Mouse (Mus musculus): ENCODE measurements around the gene Rbks. TPM values are rescaled to one million over a fixed set of nuclear protein-coding genes. Genes with fewer than 3 reads are reported as not detected.
"Not testable (repeated sequence)": the region's sequence is repeated elsewhere in the genome, so short reads cannot be mapped to it uniquely, and the experiment has no call there.

The Rbks gene
- polyA plus RNA-seq, 1 experiment: 12.3 TPM

DNA sequence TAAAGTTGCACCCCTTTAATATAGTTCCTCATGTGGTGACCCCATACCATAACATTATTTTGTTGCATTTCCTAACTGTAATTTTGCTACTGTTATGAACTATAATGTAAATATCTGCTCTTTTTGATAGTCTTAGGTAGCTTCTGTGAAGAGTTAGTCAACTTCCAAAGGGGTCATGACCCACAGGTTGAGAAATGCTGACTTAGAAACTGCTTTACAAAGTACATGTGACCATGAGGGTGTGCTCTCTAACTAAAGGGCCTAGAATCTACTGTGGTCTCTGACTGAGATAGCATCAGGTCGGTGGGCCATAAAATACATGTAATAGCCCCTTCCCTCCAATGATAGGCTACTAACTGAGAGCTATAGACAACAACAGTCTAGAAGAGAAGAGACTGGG lies 19.4 kb downstream of the Rbks start:
- no peak for DNase-seq (ENCODE audit: low read depth)

DNA sequence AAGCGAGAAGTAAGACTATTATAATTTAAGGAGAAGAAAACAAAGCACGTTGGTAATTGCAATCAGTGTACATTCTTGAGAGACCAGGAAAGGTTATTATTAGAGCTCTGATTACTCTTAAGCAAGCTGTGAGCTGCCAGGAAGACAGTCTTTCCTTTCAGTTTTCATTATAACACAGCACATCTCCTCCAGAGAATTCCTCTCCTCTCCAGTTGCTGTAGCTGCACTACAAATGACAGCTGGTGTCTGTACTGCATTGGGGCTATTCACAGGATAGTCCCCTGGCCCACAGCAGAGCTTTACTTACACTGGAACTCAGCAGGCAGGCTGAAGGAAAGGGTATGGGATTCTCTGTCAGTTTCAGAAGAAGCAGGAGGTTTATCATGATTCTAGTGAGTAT lies 24.0 kb downstream of the Rbks start:
- no peak for DNase-seq (ENCODE audit: low read depth)

DNA sequence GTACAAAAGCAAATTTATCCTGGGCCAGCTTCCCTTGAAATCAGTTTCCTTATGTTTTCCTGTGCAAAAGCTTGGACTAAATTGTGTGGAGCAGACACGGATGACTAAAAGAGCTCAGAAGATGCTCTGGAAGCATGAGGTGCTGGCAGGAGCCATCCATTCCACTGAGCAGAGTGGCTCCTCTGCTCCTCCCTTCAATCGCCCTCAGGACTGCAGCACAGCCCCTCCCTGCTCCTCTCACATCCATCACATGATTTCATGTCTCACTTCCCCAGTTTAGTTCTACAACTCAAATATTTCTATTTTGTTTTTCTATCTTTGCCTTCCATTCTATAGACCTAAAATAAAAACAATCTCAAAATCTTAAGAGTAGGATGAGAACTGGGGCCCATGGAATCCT lies 26.3 kb downstream of the Rbks start:
- no peak for DNase-seq (ENCODE audit: low read depth)

DNA sequence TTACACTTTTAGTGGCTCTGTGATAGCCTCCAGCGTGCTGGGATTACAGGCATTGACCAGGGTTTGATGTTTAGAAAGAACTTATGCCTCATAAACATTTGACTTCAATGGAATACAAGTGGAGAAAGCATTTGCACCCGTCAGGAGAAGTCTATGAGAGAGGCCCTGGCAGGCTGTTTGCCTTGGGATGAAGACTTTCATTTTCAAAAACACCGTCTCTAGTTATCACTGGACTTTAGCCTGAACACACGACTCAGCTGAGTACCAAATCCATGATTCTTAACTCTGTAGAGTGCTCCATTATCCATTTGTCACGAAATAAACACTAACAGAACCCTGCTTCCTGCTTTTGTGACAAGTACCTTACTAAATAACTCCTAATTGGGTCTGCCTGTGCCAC lies 27.4 kb downstream of the Rbks start:
- DNase-seq (ENCODE audit: low read depth): no peak

DNA sequence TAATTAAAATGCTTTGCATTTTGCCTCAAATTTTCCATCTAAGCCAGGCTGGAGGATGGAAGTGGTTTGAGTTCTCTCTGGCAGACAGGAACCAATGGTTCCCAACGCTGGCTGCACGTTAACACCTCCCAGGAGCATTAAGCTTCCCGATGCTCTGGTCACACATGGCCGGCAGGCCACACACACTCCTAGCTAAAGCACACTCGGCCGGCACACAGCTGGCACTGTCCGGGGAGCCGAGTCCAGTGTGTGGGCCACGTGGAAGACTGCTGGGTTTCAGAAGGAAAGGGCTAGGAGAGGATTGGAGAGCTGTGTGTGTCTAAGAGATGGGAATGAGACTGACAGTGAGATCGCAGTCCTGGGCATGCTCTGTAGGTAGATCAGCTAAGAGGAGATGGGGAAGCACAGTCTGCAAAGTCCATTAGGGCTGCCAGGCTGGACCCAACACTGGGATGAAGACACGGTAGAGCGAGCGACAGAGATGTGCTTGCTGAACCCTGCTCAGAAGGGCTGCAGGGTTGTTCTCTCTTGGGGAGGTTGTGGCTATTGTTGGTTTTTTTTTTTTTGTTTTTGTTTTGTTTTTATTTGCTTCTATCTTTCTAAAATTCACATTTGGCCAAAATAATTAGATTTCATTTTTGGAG lies 29.0 kb downstream of the Rbks start:
- no peak for DNase-seq (ENCODE audit: low read depth)

DNA sequence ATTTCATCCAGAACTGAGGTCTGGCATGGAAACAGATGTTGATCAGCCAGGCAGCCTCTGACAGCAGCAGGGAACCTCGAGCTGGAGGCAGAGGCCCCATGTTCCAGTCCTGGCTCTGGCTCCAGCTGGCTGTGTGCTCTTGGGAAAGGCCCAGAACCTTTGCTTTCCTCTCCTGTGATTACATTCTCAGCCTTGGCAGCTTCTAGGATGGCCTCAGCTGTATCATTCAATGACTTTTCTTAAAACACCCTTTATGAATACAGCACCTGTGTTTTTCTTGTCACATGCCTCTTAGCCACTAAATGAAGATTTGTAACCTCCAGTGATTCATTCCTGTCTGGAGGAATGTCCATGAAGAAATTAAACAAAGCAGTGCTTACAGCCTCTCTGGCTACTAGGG lies 31.3 kb downstream of the Rbks start:
- no peak for DNase-seq (ENCODE audit: low read depth)

DNA sequence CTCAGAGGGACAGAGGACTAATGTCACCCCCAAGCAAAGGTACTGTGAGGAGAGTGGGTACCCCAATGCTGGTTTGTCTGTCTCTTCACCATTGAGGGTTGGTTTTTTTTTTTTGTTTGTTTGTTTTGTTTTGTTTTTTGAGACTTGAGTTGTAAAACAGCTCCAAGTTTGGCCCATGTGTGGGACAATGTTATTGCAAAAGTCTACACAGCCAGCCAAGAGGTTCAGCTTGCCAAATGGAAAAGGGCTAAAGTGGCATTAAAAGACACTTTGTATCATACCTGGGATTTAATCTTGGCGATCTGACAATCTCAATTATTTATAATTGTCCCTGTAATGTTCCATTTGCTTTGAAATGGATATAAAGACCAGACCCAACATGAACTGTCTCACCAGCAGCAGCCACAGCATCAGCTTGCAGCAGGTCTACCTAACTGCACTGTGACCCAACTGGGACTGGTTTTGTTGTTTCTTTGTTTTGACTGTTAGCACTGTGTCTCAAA lies 41.7 kb downstream of the Rbks start:
- DNase-seq (ENCODE audit: low read depth): peak; percentile 90

DNA sequence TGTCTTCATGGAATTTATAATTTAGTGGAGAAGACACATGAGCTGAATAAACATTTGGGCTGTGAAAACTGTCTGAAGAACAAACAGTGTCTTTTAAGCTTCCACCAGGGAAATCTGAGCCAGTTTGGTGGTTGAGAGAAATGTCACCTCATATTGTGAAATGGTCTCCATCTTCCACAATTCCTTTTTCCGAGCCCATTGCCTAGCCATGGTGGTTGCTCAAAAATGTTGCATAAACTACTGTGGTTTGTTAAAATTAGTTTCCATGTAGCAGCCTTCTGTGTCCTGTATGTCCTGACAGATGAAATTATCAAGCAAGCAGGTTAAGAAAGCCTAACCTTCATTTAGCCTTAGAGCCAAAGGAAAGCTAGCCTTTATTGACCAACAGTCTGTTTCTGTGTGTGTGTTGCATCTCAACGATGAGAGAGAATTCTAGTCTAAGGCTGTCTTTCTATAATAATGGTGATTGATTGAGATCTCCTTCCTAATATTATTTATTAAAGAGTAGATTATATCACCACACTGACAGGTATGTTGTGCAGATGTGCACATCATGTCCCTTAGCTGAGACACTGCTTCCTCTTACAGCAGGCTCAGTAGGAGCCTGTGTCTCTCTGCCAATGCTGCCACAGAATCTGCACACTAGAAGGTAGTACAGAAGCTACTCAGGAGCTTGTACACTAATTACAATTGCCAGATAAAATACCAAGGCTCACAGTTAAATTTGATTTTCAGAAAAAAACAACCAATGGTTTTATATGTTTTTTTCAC lies 46.7 kb downstream of the Rbks start:
- DNase-seq (ENCODE audit: low read depth): no peak

DNA sequence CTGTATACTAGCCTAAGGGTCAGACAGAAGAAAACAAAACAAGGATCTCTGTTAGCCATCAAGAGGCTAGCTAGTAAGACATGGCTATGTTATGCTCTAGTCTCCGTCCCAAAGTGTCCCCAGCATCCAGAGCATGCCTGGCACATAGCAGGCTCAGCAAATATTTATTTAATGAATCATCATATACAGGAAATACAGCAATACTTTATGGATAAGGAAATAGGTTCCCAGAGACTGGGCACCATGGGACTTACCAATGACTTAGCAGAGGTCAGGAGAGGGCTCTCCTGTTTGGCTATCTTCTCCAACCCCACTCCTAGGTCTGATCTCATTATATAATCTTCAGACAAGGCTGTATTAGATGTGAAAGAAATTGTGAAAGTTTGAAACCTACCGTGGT lies 50.1 kb downstream of the Rbks start:
- no peak for DNase-seq (ENCODE audit: low read depth)

DNA sequence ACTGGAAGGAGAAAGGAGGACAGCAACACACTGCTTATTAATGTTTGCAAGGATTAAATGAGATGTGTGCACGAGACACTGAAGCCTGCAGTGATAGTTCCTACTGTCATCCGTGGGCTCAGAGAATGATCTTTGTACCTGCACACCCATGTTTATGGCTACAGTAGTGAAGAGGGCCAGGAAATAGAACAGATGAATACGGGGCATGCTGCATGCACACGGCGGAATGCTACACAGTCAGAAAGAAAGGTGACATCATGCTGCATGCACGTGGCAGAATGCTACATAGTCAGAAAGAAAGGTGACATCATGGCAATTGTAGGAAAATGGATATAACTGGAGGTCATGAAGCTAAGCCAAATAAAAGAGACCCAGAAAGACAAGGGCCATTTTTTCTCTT lies 50.9 kb downstream of the Rbks start:
- DNase-seq (ENCODE audit: low read depth): no peak

DNA sequence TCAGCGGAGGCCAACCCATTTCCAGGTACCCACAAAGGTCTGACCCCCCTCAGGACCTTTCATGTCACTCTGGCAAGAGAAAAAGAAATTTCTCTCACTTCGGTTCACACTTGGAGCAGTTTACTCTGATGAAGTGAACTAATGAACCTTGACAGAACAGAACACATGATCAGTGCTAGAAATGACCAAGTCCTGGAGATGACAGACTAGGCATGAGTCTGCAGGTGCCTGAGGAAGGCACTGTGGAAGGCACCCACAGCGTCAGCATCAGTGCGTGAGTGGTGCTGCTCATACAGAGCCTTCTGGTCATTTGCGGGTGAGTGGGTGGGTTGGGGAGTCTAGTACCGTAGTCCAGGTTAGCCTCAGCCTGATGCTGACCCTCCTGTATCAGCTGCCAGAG lies 51.6 kb downstream of the Rbks start:
- DNase-seq (ENCODE audit: low read depth): no peak

DNA sequence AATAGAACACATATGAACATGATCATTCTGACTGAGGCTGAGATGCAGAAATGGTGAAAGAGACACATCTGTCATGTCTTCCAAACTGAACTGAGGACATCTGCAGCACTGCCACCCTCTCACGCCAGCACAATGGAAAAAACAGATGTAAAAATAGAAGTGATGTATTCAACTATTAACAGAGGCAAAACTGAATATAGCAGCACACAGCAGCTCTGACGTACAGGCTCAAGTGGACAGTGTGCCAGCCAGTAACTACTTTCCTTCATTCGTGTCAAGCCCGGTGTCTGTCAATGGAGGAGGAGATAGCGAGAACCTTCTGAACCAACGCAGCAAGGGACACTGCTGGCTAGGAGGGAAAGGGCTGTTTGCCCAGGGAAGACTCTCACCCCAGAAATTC lies 52.6 kb downstream of the Rbks start:
- no peak for DNase-seq (ENCODE audit: low read depth)

DNA sequence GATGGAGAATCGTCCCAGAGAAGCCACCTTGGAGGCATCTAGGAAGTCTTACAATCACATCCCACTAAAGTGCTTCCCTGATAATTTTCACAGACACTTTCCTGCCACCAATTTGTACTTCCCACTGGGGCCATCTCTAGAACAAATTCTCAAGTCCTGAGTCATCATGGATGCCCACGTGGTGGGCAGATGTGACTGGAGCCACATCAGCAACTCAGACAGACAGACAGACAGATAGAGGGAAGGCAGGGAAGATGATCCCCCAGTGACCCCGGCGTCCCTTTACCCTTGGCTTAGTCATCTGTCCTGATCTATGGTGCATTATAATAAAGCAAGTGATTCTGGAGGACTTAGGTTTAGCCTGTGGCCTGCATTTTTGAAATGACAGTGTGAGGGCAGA lies 53.2 kb downstream of the Rbks start:
- no peak for DNase-seq (ENCODE audit: low read depth)

DNA sequence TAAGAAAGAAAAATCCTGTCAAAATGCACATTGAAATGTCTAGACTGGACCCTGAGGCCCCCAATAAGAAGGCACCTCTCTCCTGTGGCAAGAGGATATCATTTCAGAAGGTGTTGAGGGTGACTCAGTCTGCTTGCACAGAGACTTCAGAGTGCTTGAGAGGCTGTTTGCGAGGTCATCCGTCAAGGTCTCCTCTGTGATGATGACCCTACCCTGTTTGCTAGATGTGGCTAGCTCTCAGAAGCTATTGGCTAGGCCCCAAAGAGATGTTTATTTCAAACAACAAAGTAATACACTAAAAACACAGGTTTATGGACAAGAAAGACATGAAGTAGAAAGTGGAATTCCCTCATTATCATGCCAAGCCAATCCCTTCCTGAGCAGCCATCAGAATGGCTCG lies 55.1 kb downstream of the Rbks start:
- no peak for DNase-seq (ENCODE audit: low read depth)

DNA sequence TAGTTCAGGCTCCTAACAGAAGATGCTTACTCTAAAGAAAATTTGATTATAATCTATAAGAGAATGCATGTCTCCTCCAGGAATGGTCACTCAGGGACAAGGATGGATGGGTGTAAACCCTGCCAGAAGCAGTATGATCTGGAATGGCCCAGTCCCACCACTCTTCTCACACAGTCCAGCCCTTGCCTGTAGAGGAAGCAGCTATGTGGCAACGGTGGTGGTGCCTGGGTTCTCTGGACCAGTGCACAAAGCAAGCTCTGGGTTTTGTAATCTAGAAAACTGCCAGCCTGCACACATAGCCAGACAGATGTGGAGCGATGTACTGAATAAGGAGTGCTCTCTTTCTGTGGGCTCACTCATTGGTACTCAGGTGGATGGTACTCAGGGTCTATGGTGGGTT lies 56.9 kb downstream of the Rbks start:
- no peak for DNase-seq (ENCODE audit: low read depth)

DNA sequence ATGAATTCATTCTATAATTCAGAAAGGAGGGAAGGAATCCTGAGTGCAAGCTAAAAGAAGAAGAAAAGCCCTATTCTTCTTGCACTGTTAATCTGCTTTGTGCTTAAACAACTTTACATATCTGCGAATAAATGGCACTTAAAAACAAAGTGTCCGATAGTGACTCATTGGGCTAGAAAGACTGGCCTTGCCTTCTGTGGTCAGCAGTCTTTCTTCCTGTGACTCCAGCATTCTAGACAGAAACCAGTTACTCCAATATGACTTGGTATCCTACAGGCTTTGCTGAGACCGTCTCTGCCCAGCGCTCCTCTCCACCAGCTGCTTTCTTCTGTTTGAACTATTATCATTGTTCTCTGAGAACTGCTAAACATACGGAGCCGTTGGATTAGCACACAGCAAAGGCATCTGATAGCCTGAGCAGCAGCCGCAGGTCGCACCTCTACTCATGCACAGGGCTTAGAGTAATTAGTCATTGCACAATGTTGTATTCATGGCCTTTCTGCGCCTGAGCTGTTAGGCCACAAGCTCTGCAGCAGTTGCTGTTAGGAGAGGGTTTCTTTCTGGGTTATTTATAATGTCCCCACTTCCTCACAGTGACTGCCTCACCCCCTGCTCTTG lies 60.7 kb downstream of the Rbks start:
- no peak for DNase-seq (ENCODE audit: low read depth)

DNA sequence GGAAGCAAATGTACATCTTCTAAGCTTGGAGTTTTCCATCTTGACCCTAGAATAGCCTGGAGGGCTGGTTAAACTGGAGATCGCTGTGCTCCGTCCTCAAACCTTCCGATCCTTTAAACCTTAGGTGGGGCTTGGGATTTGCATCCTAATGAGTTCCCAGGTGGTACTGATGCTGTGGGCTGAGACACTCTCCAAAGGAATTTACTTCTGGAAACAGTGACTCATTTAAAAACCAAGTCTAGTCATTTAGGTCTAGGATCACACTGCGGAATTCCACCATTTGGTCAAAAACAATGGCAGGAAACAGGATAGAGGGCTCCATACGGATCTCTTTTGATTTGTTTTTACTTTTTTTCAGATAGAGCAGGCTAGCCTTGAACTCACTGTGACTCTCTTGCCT lies 62.7 kb downstream of the Rbks start:
- no peak for DNase-seq (ENCODE audit: low read depth)

DNA sequence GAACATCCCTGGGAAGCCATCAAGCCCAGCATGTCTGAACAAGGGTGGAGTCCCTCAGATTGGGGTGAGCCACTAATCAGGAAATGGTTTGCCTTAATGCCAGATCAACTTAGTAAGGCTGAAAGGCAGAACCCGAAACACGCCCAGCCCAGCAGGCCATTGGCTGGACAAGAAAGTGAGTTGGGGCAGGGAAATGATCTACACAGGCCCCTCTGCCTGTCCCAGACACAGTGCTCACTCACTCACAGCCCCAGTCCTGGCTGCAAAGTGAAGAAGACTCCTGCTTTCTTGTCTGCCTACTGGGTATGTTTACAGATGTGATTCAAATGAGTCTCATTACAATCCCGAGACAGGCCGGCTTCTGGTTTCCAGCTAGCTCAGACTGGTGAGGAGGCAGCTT lies 63.3 kb downstream of the Rbks start:
- DNase-seq (ENCODE audit: low read depth): no peak

DNA sequence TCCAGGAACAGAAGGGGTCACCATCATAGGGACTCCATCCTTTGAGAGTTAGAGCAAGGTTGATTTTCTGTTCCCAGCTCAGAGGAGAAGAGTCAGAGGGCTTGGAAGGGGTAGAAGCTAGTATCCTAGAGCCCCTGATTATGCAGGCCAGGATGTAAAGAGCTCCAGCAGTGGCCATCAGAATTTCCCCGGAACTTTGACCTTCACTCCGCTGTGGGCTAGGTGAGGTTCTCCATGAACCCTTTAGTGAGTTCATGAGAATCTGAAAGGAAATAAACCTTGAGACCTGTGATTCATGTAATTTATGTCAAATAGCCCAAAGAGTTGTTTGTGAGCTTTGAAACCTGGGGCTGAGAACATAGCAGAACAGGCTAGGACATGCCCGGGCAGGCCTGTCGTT lies 66.3 kb downstream of the Rbks start:
- not testable (repeated sequence) for DNase-seq (ENCODE audit: low read depth)

DNA sequence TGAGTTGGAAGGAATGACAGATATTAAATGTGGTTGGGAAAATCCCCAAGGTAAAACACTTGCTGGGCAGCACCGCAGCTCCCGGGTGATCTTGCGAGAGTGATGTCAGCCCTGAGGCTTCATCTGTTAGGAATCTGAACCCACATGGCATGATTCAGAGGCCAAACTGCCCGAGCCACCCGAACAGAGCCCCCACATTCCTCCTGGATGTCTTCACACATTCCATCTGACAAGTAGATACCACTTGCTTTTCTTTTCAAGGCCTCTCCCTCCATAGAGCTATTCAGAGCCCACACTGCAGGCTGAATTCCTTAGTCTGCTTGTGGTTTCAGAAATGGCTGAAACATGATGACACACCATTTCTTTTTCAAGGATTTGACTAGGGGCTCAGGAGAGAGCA lies 67.4 kb downstream of the Rbks start:
- peak; percentile 13 for DNase-seq (ENCODE audit: low read depth)

DNA sequence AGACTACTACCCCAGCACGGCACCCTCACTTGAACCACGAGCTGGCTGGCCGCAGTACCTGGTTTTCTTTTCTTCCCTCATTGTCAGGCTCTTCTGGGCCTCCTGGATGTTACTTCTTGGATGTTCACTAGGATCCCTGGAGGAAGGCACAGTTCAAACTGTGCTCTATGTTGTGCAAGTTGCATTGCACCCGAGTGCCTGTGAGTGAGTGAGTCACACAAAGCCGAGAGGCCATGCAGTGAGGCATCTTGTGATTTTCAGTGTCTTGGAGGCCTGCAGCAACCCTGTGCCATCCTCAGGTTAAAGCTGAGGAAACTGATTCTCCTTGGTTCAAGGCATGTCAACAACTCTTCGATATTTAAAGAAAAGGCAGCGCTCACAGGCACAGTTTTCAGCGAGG lies 68.9 kb downstream of the Rbks start:
- no peak for DNase-seq (ENCODE audit: low read depth)

DNA sequence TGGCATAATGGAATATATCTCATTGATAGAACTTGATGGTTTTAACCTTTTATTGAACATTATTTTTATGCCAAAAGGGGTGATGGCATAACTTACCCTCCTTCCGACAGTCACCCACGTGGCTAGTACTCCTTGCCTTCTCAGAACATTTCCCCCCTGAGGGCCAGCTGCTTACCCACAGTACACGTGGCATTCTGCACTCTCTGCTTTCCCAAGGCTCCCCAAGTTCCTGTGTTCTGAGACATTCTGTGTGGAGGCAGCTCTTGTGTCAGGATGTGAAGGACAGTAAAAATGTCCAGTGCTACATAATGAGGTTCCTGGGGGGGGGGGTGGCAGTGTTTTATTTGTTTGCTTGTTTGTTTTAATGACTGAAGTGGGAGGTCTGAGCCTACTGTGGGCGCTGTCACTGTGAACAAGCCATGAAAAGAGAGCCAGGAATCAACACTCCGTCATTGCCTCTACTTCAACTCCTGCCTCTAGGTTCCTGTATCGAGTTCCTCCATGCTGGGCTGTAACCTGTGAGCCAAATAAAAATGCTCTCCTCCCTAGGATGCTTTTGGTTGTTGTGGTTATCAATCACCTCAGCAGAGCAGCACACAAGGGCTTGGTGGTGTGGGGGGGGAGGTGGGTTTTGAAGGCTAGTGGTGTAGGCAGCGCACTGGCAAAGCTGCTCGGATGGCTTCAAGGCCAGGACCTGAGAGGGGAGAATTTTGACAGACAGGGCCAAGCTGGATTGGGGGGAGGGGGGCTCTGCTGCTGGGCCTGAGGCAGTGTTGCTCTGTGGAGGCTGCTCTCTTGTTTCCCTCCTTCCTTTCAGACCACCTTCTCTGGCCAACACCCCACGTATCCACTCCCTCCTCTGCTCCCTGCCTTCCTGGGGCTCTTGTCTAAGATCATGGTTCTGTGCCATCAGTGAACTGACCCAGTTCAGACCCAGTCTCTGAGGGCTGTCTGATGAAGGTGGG lies 69.6 kb downstream of the Rbks start:
- DNase-seq (ENCODE audit: low read depth): no peak
